Mouse (Mus musculus): Measurements from ENCODE around the gene Abr.

The Abr gene

GRCm38 (mm10) chr11:76493811-76494274 lies 128.3 kb downstream of the Abr start:
- DNase-seq (ENCODE audit: low read depth, low spot score), result no peak

- DNase-seq (ENCODE audit: low read depth, low spot score), result no peak
Measured at GRCm38 (mm10) chr11:76493167-76493566, 128.9 kb downstream of the Abr start.

GRCm38 (mm10) chr11:76491817-76492216 lies 130.3 kb downstream of the Abr start:
- DNase-seq (ENCODE audit: low read depth, low spot score), result no peak

GRCm38 (mm10) chr11:76489407-76489806 lies 132.7 kb downstream of the Abr start:
- no peak for DNase-seq (ENCODE audit: low read depth, low spot score)

- DNase-seq (ENCODE audit: low read depth, low spot score), result no peak
Measured at GRCm38 (mm10) chr11:76487024-76487423, 135.1 kb downstream of the Abr start.

- no peak for DNase-seq (ENCODE audit: low read depth, low spot score)
Measured at GRCm38 (mm10) chr11:76484033-76484432, 138.1 kb downstream of the Abr start.

- DNase-seq (ENCODE audit: low read depth, low spot score), result no peak
Measured at GRCm38 (mm10) chr11:76483171-76483727, 138.9 kb downstream of the Abr start.

GRCm38 (mm10) chr11:76482697-76483096 lies 139.4 kb downstream of the Abr start:
- no peak for DNase-seq (ENCODE audit: low read depth, low spot score)

- no peak for DNase-seq (ENCODE audit: low read depth, low spot score)
Measured at GRCm38 (mm10) chr11:76482183-76482582, 139.9 kb downstream of the Abr start.

- no peak for DNase-seq (ENCODE audit: low read depth, low spot score)
Measured at GRCm38 (mm10) chr11:76479729-76480128, 142.4 kb downstream of the Abr start.

GRCm38 (mm10) chr11:76478676-76479655 lies 143.1 kb downstream of the Abr start:
- DNase-seq (ENCODE audit: low read depth, low spot score), result no peak

- DNase-seq (ENCODE audit: low read depth, low spot score), result no peak
Measured at GRCm38 (mm10) chr11:76477095-76477525, 145.0 kb downstream of the Abr start.

GRCm38 (mm10) chr11:76476376-76477094 lies 145.6 kb downstream of the Abr start:
- no peak for DNase-seq (ENCODE audit: low read depth, low spot score)

- no peak for DNase-seq (ENCODE audit: low read depth, low spot score)
Measured at GRCm38 (mm10) chr11:76472617-76473016, 149.5 kb downstream of the Abr start.

- DNase-seq (ENCODE audit: low read depth, low spot score), result no peak
Measured at GRCm38 (mm10) chr11:76469311-76469998, 152.7 kb downstream of the Abr start.

- no peak for DNase-seq (ENCODE audit: low read depth, low spot score)
Measured at GRCm38 (mm10) chr11:76468347-76468746, 153.8 kb downstream of the Abr start.

- no peak for DNase-seq (ENCODE audit: low read depth, low spot score)
Measured at GRCm38 (mm10) chr11:76467487-76468005, 154.6 kb downstream of the Abr start.

- DNase-seq (ENCODE audit: low read depth, low spot score), result no peak
Measured at GRCm38 (mm10) chr11:76467073-76467472, 155.0 kb downstream of the Abr start.

GRCm38 (mm10) chr11:76465879-76466278 lies 156.2 kb downstream of the Abr start:
- DNase-seq (ENCODE audit: low read depth, low spot score), result no peak

- DNase-seq (ENCODE audit: low read depth, low spot score), result no peak
Measured at GRCm38 (mm10) chr11:76461696-76462095, 160.4 kb downstream of the Abr start.

- no peak for DNase-seq (ENCODE audit: low read depth, low spot score)
Measured at GRCm38 (mm10) chr11:76461201-76461600, 160.9 kb downstream of the Abr start.
